Mouse (Mus musculus): ENCODE data around the gene Rtcb. TPM values are rescaled to one million over a fixed set of nuclear protein-coding genes. Genes with fewer than 3 reads are reported as not detected.

The Rtcb gene
- polyA plus RNA-seq, 1 experiment = 62.7 TPM

- Histone ChIP-seq H3K27ac (replicated peaks; ENCODE audit: low read depth, low read length) (no peak overlapping the region), H3K4me3 (ENCODE audit: insufficient read depth, low read depth, low read length) (no peak overlapping the region), H3K4me1 (ENCODE audit: control insufficient read depth, insufficient read depth, insufficient read length, low read length) (no peaks in the 10 kb centered on the region)
Measured at GRCm38 (mm10) chr10:85964316-85964715, 6.7 kb upstream of the Rtcb start.

GRCm38 (mm10) chr10:85962897-85963296 is 5.3 kb upstream of the Rtcb start:
- no peaks in the 10 kb centered on the region for H3K4me1 ChIP-seq (ENCODE audit: control insufficient read depth, insufficient read depth, insufficient read length, low read length)
- H3K27ac ChIP-seq (replicated peaks; ENCODE audit: low read depth, low read length) = no peak overlapping the region
- H3K4me3 ChIP-seq (ENCODE audit: insufficient read depth, low read depth, low read length) = no peak overlapping the region

GRCm38 (mm10) chr10:85956871-85957419 is 678 bp downstream of the Rtcb start:
- peak overlapping the region; percentile 53; the same call in 1 of the 2 replicates for H3K27ac ChIP-seq (replicated peaks; ENCODE audit: low read depth, low read length)
- peaks cover 3% of the 10 kb centered on the region; the same call in 1 of the 2 replicates for H3K4me1 ChIP-seq (ENCODE audit: control insufficient read depth, insufficient read depth, insufficient read length, low read length)
- peak overlapping the region; percentile 96 for H3K4me3 ChIP-seq (ENCODE audit: insufficient read depth, low read depth, low read length)

GRCm38 (mm10) chr10:85954429-85954828 is 3.2 kb downstream of the Rtcb start:
- Histone ChIP-seq H3K4me3 (ENCODE audit: insufficient read depth, low read depth, low read length) (no peak overlapping the region), H3K27ac (replicated peaks; ENCODE audit: low read depth, low read length) (no peak overlapping the region), H3K4me1 (ENCODE audit: control insufficient read depth, insufficient read depth, insufficient read length, low read length) (peaks cover 3% of the 10 kb centered on the region; the same call in 1 of the 2 replicates)

- Histone ChIP-seq H3K27ac (replicated peaks; ENCODE audit: low read depth, low read length) (no peak overlapping the region), H3K4me3 (ENCODE audit: insufficient read depth, low read depth, low read length) (no peak overlapping the region), H3K4me1 (ENCODE audit: control insufficient read depth, insufficient read depth, insufficient read length, low read length) (peaks cover 3% of the 10 kb centered on the region; the same call in 1 of the 2 replicates)
Measured at GRCm38 (mm10) chr10:85953401-85953800, 4.2 kb downstream of the Rtcb start.

GRCm38 (mm10) chr10:85951765-85952443 is 5.7 kb downstream of the Rtcb start:
- H3K4me1 ChIP-seq (ENCODE audit: control insufficient read depth, insufficient read depth, insufficient read length, low read length) = peaks cover 3% of the 10 kb centered on the region; the same call in 1 of the 2 replicates
- no peak overlapping the region for H3K27ac ChIP-seq (replicated peaks; ENCODE audit: low read depth, low read length)
- H3K4me3 ChIP-seq (ENCODE audit: insufficient read depth, low read depth, low read length) = no peak overlapping the region

- H3K27ac ChIP-seq (replicated peaks; ENCODE audit: low read depth, low read length) = no peak overlapping the region
- H3K4me1 ChIP-seq (ENCODE audit: control insufficient read depth, insufficient read depth, insufficient read length, low read length) = no peaks in the 10 kb centered on the region
- no peak overlapping the region for H3K4me3 ChIP-seq (ENCODE audit: insufficient read depth, low read depth, low read length)
Measured at GRCm38 (mm10) chr10:85948483-85949196, 9.0 kb downstream of the Rtcb start.

GRCm38 (mm10) chr10:85936280-85936965 is 21.2 kb downstream of the Rtcb start:
- no peak overlapping the region for H3K4me3 ChIP-seq (ENCODE audit: insufficient read depth, low read depth, low read length)
- H3K4me1 ChIP-seq (ENCODE audit: control insufficient read depth, insufficient read depth, insufficient read length, low read length) = no peaks in the 10 kb centered on the region
- H3K27ac ChIP-seq (replicated peaks; ENCODE audit: low read depth, low read length) = no peak overlapping the region

GRCm38 (mm10) chr10:85929962-85930361 is 27.7 kb downstream of the Rtcb start:
- no peak overlapping the region for H3K4me3 ChIP-seq (ENCODE audit: insufficient read depth, low read depth, low read length)
- H3K4me1 ChIP-seq (ENCODE audit: control insufficient read depth, insufficient read depth, insufficient read length, low read length) = no peaks in the 10 kb centered on the region
- H3K27ac ChIP-seq (replicated peaks; ENCODE audit: low read depth, low read length) = no peak overlapping the region

- H3K4me3 ChIP-seq (ENCODE audit: insufficient read depth, low read depth, low read length) = no peak overlapping the region
Measured at GRCm38 (mm10) chr10:85929208-85929591, 28.4 kb downstream of the Rtcb start.

GRCm38 (mm10) chr10:85928499-85929207 is 29.0 kb downstream of the Rtcb start:
- H3K4me3 ChIP-seq (ENCODE audit: insufficient read depth, low read depth, low read length) = peak overlapping the region; percentile 60
- H3K27ac ChIP-seq (replicated peaks; ENCODE audit: low read depth, low read length) = no peak overlapping the region
- H3K4me1 ChIP-seq (ENCODE audit: control insufficient read depth, insufficient read depth, insufficient read length, low read length) = no peaks in the 10 kb centered on the region

More at GRCm38 (mm10) chr10:85929208-85929591, 28.4 kb downstream of the Rtcb start:
- no peaks in the 10 kb centered on the region for H3K4me1 ChIP-seq (ENCODE audit: control insufficient read depth, insufficient read depth, insufficient read length, low read length)
- H3K27ac ChIP-seq (replicated peaks; ENCODE audit: low read depth, low read length) = no peak overlapping the region

GRCm38 (mm10) chr10:85927676-85928445 is 29.8 kb downstream of the Rtcb start, which contains the start of gene Ascl4:
Ascl4 (plus strand) TSS chr10:85927681.
- Histone ChIP-seq H3K4me3 (ENCODE audit: insufficient read depth, low read depth, low read length) (peak within 1 kb of the TSS; percentile 60), H3K27ac (replicated peaks; ENCODE audit: low read depth, low read length) (no peak within 1 kb of the TSS)

GRCm38 (mm10) chr10:85916498-85917309 is 40.9 kb downstream of the Rtcb start, which contains the start of gene Prdm4:
Prdm4 (minus strand) TSS chr10:85917142.
- Histone ChIP-seq H3K27ac (replicated peaks; ENCODE audit: low read depth, low read length) (0 out of 2 replicates have a peak within 1 kb of the TSS, but pooled peaks have one; percentile 2), H3K4me3 (ENCODE audit: insufficient read depth, low read depth, low read length) (peak within 1 kb of the TSS; percentile 99), H3K4me1 (ENCODE audit: control insufficient read depth, insufficient read depth, insufficient read length, low read length) (no peaks in the 10 kb centered on the region)

More at GRCm38 (mm10) chr10:85927676-85928445, 29.8 kb downstream of the Rtcb start, which contains the start of gene Ascl4:
- H3K4me1 ChIP-seq (ENCODE audit: control insufficient read depth, insufficient read depth, insufficient read length, low read length) = no peaks in the 10 kb centered on the region
